Mouse (Mus musculus) heart, embryonic 14.5 days (tissue): ENCODE results near the gene Gdnf. TPM values are rescaled to one million over a fixed set of nuclear protein-coding genes. Genes with fewer than 3 reads are reported as not detected.

Experiments
- ATAC-seq: fragments of 200-750 bp; cut with Nextera tagmentation; 2 replicates; pipeline ENCODE4 v1.8.0; 2017; ENCODE audit warnings: low read depth, moderate TSS enrichment; ENCODE audit not compliant: insufficient number of reproducible peaks, insufficient read depth, low FRiP score
- H3K27ac ChIP-seq, 2 experiments: fragments of 200-500 bp in 1 of 2; fragments of 300-500 bp in 1 of 2; sonication (generic) in 1 of 2; replicated peaks in 1 of 2; 2 replicates each; pipeline ENCODE4 v1.5.1; 2012 to 2014; ENCODE audit warnings: low read depth in 2 of 2, low read length in 2 of 2, control low read depth in 1 of 2, mild to moderate bottlenecking in 1 of 2, mixed read lengths in 1 of 2; ENCODE audit not compliant: control insufficient read depth in 1 of 2, insufficient read depth in 1 of 2
- H3K27me3 ChIP-seq: fragments of 300-500 bp; sonication (generic); 2 replicates; pipeline ENCODE4 v1.6.1; 2014; ENCODE audit warnings: mild to moderate bottlenecking, low read length, control low read depth; ENCODE audit not compliant: control insufficient read depth, insufficient read depth
- H3K36me3 ChIP-seq: fragments of 300-500 bp; sonication (generic); 2 replicates; pipeline ENCODE4 v1.6.1; 2014; ENCODE audit warnings: mild to moderate bottlenecking, control low read depth, low read length, mixed read lengths; ENCODE audit not compliant: control insufficient read depth, insufficient read depth
- H3K4me1 ChIP-seq, 2 experiments: fragments of 200-500 bp in 1 of 2; fragments of 300-500 bp in 1 of 2; sonication (generic) in 1 of 2; 2 replicates each; pipeline ENCODE4 v1.6.1; 2012 to 2014; ENCODE audit warnings: low read length in 2 of 2, control low read depth in 1 of 2, mixed read lengths in 1 of 2; ENCODE audit not compliant: control insufficient read depth in 2 of 2, insufficient read depth in 2 of 2
- H3K4me2 ChIP-seq: fragments of 300-500 bp; sonication (generic); 2 replicates; pipeline ENCODE4 v1.6.1; 2014; ENCODE audit warnings: mild to moderate bottlenecking, low read length
- H3K4me3 ChIP-seq, 2 experiments: fragments of 200-500 bp in 1 of 2; fragments of 300-500 bp in 1 of 2; sonication (generic) in 1 of 2; 2 replicates each; pipeline ENCODE4 v1.5.1; 2012 to 2014; ENCODE audit warnings: low read length in 2 of 2, mild to moderate bottlenecking in 2 of 2, control low read depth in 1 of 2, low read depth in 1 of 2, moderate library complexity in 1 of 2; ENCODE audit not compliant: control insufficient read depth in 1 of 2, insufficient read depth in 1 of 2
- H3K9ac ChIP-seq: fragments of 300-500 bp; sonication (generic); 2 replicates; pipeline ENCODE4 v1.6.1; 2014; ENCODE audit warnings: mild to moderate bottlenecking, low read length
- H3K9me3 ChIP-seq: fragments of 300-500 bp; sonication (generic); 2 replicates; pipeline ENCODE4 v1.6.1; 2016; ENCODE audit warnings: low read length, control low read depth; ENCODE audit not compliant: control insufficient read depth
- WGBS: fragments of 180-500 bp; shearing (Covaris S2); extraction: QIAGEN DNeasy Blood & Tissue Kit; methylation state at CpG from one replicate; pipeline ENCODE4 v1.1.7; 2014; 5-methylcytosine and 5-hydroxymethylcytosine counted together
- polyA plus RNA-seq: library from polyadenylated mRNA; unstranded; fragments of >200 nt; fragmentation: Nextera tagmentation; extraction: Ambion mirVana; gene quantifications from 2 replicates; pipeline ENCODE4 v1.2.1, GENCODE M21; 2014

Gdnf gene
- polyA plus RNA-seq: 0.08 and 0.11 TPM in 2 replicates

DNA sequence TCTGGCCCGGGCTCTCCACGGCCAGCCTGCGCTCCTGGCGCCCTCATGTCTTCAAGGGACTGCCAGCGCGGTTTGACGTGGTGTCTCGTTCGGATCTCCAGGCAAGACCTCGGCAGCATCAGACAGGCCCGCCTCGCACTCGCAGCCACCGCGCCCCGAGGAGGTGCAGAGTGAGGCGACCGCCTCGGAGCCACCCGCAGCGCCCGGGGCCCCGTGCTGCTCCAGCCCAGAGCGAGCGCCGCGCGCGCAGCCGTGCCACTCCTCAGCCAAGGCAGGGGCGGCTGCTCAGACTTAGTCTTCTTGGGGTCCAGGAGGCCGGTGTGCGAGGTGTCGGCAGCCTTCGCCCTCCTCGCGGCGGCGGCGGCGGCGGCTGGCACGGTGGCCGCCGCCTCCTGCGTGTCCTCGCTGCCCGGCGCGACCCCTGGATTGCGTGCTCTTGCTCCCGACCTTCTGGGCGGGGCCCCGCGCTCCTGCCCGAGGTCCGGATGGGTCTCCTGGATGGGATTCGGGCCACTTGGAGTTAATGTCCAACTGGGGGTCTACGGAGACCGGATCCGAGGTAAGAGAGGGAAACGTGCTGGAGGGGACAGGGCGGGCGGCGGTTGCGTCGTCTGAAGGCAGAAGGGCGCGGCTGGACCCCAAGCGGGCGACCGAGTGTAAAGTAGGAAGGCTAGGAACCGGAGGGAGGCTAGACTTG, at the start of gene Gdnf:
Gene Gdnf (plus strand): TSS at position 291 of the 697 bp plus-strand sequence.
- no peak for ATAC-seq
- Histone ChIP-seq H3K4me1 (peaks cover 2 to 22% of the 10 kb centered on the region in 2 experiments), H3K4me3 (peak within 1 kb of the TSS; percentile 37 to 55), H3K36me3 (no peaks in the 10 kb centered on the region), H3K27ac (no peak within 1 kb of the TSS), H3K9me3 (no peaks in the 10 kb centered on the region), H3K4me2 (peak within 1 kb of the TSS; percentile 96), H3K27me3 (peaks cover 87% of the 10 kb centered on the region), H3K9ac (peak within 1 kb of the TSS; percentile 73)
- under 1% methylated on average over 62 of the region's 73 CpGs for WGBS

- no peaks in the 10 kb centered on the region for H3K4me1 ChIP-seq
- no peaks in the 10 kb centered on the region for H3K27me3 ChIP-seq
- H3K4me3 ChIP-seq: no peak overlapping the region
- no peak overlapping the region for H3K4me2 ChIP-seq
- WGBS: 76% methylated on average over 7 of the region's 7 CpGs
- no peaks in the 10 kb centered on the region for H3K36me3 ChIP-seq
- no peak overlapping the region for H3K9ac ChIP-seq
- no peak for ATAC-seq
- no peak overlapping the region for H3K27ac ChIP-seq
- no peaks in the 10 kb centered on the region for H3K9me3 ChIP-seq
Observed at GRCm38 (mm10) chr15:7767166-7767565, 43.5 kb upstream of the Gdnf start.

DNA sequence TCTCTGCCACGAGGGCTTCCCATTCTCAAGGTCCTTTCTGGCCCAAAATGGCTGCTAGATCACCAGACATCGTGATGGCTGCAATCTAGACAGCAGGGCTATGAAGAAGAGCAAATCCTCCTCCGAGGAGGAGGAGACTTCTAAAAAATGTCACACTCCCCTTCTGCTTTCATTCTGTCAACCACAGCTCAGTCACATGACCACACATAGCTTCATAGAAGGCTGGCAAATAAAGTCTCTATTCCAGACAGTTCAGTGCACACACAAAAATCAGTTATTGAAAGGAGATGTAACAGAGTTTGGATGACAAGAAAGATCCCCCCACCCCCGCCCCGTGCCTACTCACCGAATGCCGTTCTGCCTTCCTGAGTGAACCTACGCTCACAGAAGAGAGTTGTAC, 37.7 kb upstream of the Gdnf start:
- H3K9me3 ChIP-seq: no peaks in the 10 kb centered on the region
- 83% methylated on average over 8 of the region's 8 CpGs for WGBS
- no peaks in the 10 kb centered on the region for H3K4me1 ChIP-seq
- no peak overlapping the region for H3K9ac ChIP-seq
- H3K36me3 ChIP-seq: no peaks in the 10 kb centered on the region
- ATAC-seq: no peak
- H3K27me3 ChIP-seq: no peaks in the 10 kb centered on the region
- H3K4me2 ChIP-seq: no peak overlapping the region
- no peak overlapping the region for H3K4me3 ChIP-seq
- no peak overlapping the region for H3K27ac ChIP-seq

DNA sequence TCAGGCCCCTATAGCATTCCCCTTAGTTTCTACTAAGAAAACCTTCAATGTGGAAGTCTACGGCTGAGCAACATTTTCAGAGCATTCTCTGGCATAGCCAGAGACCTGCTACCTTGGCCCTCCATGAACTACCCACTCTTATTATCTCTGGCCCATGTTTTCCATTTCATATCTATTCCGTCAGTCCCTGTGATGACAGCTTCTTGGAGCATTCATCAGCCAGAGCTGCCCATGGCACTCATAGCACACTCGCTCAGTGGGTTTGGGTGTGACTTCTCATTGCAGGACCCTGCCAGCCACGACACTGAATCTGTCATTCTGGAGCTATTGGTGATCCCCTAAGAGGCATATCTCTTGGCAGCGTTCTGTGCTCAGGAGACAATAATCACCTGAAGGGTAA, 29.1 kb upstream of the Gdnf start:
- H3K4me3 ChIP-seq: no peak overlapping the region
- peaks cover 2 to 13% of the 10 kb centered on the region in 2 experiments; a peak in 3 of 4 replicates for H3K4me1 ChIP-seq
- no peak overlapping the region for H3K9ac ChIP-seq
- ATAC-seq: 0 out of 2 replicates have a peak, but pooled peaks have one; percentile 59
- H3K36me3 ChIP-seq: no peaks in the 10 kb centered on the region
- WGBS: 28% methylated on average over 5 of the region's 5 CpGs
- peaks cover 5% of the 10 kb centered on the region for H3K9me3 ChIP-seq
- H3K4me2 ChIP-seq: peak overlapping the region; percentile 8; the same call in 1 of the 2 replicates
- no peak overlapping the region for H3K27ac ChIP-seq
- 0 out of 2 replicates have a peak, but pooled peaks cover 6% of the 10 kb centered on the region for H3K27me3 ChIP-seq

- Histone ChIP-seq H3K9me3 (no peaks in the 10 kb centered on the region), H3K27ac (no peak overlapping the region), H3K27me3 (peaks cover 82% of the 10 kb centered on the region), H3K4me1 (peaks cover 2 to 15% of the 10 kb centered on the region in 2 experiments; a peak in 3 of 4 replicates), H3K4me2 (peak overlapping the region; percentile 96), H3K36me3 (no peaks in the 10 kb centered on the region), H3K4me3 (peak overlapping the region; percentile 37 to 55), H3K9ac (peak overlapping the region; percentile 73)
- 1% methylated on average over 32 of the region's 32 CpGs for WGBS
- ATAC-seq: no peak
Observed at GRCm38 (mm10) chr15:7809841-7810391, 730 bp upstream of the Gdnf start.

GRCm38 (mm10) chr15:7811253-7811625, 593 bp downstream of the Gdnf start:
- WGBS: 1% methylated on average over 11 of the region's 11 CpGs
- no peak overlapping the region for H3K27ac ChIP-seq
- peaks cover 2 to 24% of the 10 kb centered on the region in 2 experiments for H3K4me1 ChIP-seq
- no peaks in the 10 kb centered on the region for H3K36me3 ChIP-seq
- H3K9ac ChIP-seq: peak overlapping the region; percentile 73
- H3K27me3 ChIP-seq: peaks cover 91% of the 10 kb centered on the region
- H3K9me3 ChIP-seq: no peaks in the 10 kb centered on the region
- peak overlapping the region; percentile 37 to 55 for H3K4me3 ChIP-seq
- no peak for ATAC-seq
- H3K4me2 ChIP-seq: peak overlapping the region; percentile 96

GRCm38 (mm10) chr15:7811856-7812733, 1.4 kb downstream of the Gdnf start:
- WGBS: 16% methylated on average over 23 of the region's 24 CpGs
- Histone ChIP-seq H3K4me1 (peaks cover 2 to 24% of the 10 kb centered on the region in 2 experiments), H3K9ac (0 out of 2 replicates have a peak overlapping the region, but pooled peaks have one; percentile 73)

More at GRCm38 (mm10) chr15:7811856-7812733, 1.4 kb downstream of the Gdnf start:
- H3K4me3 ChIP-seq: peak overlapping the region; percentile 37 to 55; a peak in 3 of 4 replicates
- peak overlapping the region; percentile 96 for H3K4me2 ChIP-seq
- no peaks in the 10 kb centered on the region for H3K36me3 ChIP-seq
- ATAC-seq: no peak
- H3K9me3 ChIP-seq: no peaks in the 10 kb centered on the region
- H3K27me3 ChIP-seq: peaks cover 91% of the 10 kb centered on the region
- H3K27ac ChIP-seq: no peak overlapping the region
